Mouse (Mus musculus): Measurements from ENCODE around the gene Ccr6.

The Ccr6 gene

DNA sequence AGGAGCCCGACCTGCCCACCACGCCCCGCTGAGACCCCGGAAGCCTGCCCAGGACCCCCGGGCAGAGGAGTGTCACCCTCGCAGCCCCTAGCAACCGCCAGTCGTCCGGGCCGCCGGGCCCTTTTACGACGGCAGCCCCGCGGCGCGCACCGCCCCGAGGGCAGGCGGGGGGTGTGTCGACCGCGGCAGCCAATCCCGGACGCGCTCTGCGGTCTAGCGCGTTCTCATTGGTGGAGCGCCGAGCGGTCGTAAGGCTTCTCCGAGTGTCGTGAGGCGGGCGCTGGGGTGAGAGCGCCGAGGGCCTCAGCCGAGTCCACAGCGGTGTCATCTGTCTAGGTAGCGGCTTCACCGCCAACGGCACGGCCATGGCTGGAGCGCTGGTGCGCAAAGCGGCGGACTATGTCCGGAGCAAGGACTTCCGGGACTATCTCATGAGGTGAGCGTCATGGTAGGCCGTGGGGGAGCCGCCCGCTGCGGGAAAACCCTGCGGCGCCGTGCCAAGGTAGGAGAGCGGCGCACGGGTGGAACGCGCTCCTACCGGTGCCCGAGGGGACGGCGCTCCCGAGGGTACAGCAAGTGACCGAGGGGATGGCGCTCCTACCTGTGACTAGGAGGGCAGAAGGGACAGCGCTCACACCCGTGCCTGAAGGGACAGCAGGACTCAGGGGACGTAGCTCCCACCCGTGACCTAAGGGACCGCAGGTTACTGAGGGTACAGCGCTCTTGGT lies 47.8 kb downstream of the Ccr6 start:
- peak; percentile 95 to 97 for DNase-seq (ENCODE audit: low spot score in 2 of 2)

DNA sequence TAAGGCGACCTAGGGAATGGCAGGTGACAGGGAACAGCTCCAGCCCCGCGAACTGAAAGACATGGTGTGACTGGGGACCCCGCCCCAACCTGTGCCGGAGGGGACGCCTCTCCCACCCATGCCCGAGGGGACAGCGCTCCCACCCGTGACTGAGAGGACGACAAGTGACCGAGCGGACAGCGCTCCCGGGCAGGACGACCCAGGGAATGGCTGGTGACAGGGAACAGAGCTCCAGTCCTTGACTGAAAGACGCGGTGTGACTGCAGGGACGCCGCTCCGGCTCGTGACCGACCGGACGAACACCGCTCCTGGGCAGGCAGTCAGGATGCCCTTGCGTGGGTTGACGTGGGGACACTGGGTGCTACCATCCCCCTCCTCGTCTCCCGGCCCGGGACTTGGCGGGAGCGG lies 48.4 kb downstream of the Ccr6 start:
- peak in 1 of 2 experiments; percentile 77 for DNase-seq (ENCODE audit: low spot score in 2 of 2)

DNA sequence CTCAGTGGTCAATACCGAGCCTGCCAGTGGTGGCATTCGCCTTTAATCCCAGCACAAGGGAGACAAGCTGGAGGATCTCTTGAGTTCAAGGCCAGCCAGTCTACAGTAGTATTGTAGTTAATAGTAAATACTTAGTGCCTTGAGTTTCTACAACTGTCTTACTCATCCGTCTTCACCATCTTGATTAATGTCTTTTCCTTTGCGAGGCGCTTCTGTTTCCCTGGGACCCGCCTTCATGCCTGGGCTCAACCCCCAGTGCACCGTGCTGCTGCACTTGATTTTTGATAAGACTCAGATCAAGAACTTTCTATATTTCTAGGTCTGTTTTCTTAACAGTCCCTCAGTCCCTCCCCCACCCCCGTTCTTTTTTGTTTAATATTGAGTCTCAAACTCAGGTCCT lies 49.2 kb downstream of the Ccr6 start:
- DNase-seq (ENCODE audit: low spot score in 2 of 2), result no peak

DNA sequence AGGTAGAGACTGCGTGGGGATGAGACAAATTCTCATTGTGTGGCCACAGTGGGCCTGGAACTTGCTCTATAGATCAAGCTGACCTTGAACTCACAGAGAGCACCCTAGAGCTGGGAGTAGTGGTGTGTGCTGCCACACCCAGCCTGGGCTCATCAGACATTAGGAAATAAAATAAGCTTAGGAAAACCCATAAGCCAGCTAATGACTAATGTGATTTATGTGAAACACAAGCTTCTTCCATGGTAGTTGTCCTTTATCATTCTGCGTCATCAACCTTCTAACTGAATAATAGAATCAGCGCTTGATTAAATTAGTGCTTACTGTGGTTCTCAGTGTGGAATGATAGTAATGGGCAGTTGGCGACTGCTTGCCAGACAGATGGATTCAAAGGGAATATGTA lies 51.1 kb downstream of the Ccr6 start:
- no peak for DNase-seq (ENCODE audit: low spot score in 2 of 2)

DNA sequence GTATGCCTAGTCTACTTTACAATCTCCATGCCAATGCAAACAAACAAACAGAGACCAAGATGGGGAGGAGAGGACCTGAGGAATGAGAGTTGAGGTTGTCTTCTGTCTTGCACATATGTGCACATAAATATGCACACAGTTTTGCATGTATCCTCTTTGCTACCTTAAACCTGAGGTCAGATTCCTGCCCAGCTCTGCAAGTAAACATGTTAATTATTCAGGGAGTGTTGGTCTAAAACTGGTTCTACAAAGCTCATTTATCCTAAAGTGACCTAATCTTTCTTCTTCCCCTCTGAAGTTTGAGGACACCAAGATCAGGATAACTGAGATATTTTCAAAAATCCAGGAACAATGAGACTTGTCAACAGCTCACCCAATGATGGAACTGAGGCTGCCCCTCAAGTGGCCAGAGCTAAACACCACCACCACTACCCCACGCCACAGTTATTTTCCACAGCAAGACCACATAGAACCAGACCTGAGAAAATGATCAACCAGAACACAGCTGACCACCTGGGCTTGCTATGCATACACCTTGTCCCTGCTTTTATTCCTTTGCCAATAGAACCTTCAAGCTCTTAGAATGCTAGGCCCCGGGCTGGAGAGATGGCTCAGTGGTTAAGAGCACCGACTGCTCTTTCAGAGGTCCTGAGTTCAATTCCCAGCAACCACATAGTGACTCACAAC lies 54.3 kb downstream of the Ccr6 start:
- DNase-seq (ENCODE audit: low spot score in 2 of 2), result no peak

DNA sequence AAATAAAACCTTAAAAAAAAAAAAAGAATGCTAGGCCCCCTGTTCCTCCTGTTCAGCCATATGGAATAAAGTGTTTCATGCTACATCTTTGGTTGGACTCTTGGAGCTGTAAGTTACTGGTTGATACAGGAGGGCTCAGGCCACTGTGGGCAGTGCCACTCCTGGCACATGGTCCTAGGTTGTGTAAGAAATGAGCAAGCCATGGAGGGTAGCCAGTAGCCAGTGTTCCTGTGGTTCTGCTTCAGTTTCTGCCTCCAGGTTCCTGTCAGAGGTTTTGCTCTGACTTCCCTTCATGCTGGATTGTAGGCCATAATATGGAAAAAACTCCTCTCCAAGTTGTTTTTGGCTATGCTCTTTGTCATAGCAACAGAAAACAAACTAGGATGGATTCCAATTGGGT lies 54.9 kb downstream of the Ccr6 start:
- DNase-seq (ENCODE audit: low spot score in 2 of 2), result no peak

DNA sequence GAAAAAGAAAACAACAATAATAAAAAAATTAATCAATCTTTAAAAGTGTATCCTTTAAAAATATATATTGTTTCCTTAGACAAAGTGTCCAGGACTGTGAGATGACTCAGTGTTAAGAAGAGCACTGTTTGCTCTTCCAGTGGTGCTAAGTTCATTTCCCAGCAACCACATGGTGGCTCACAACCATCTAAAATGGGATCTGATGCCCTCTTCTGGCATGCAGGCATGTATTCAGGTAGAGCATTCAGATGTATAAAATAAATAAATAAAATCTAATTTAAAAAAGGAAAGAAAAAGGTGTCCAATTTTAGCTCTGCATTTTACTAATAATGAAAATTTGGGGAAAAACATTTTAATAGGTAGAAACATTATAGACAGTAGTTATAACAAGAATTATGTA lies 60.0 kb downstream of the Ccr6 start:
- DNase-seq (ENCODE audit: low spot score in 2 of 2), result no peak

DNA sequence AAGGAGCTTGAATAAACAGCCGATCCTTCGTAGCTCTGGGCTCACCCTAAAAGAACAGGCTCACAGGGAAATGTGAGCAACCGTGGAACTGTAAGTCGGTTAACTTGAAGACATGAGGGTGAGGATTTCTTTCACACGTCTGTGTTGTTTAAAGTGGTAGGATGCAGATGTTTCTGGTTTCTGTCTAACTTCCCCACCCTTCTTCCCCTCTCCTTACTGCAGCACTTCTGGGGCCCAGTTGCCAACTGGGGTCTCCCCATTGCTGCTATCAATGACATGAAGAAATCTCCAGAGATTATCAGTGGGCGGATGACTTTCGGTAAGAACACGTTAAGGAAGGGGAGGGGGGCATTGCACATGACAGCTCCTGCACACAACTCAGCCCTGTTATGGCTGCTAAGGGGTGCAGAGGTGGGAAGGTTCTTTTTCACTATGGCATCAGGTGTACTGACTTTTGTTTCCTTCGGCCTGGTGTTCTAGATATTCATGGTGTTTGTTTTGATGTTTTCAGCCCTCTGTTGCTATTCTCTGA lies 60.5 kb downstream of the Ccr6 start:
- DNase-seq (ENCODE audit: low spot score in 2 of 2), result no peak

DNA sequence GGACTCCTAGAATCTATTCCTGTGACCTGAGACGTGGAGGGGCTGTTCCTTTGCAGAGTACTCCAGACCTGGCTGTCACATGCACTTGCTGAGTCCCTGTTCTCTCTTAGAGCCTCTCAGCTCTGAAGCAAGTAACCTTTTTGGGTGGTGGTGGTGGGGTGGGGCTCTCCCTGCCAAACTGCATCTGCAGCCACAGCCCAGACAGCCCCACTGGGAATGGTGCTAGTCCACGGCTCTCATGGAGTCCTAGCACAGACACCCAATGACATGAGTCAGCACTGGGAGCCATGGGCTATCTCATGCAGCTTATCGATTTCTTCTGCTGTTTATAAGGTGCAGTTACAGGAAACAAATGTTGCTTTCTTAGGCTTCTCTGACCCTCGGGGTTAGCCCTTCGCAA lies 61.9 kb downstream of the Ccr6 start:
- no peak for DNase-seq (ENCODE audit: low spot score in 2 of 2)

DNA sequence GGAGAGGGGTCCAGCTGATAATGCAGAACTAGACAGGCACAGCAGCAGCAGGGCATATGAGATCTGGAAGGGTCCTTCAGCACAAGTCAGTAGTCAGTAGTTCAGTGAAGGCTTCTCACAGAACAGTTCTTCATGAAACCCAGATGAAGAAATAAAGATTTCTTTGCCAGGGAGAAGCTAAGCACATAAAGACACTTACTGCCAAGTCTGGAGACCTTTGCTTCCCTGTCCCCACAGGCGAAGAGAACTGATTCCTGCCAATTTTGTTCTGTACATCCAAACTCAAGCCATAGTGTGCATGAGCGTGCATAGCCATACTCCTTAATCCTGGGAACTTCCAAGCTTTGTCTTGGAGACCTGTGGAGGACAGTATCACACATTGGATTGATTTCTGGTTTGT lies 62.4 kb downstream of the Ccr6 start:
- DNase-seq (ENCODE audit: low spot score in 2 of 2), result no peak

DNA sequence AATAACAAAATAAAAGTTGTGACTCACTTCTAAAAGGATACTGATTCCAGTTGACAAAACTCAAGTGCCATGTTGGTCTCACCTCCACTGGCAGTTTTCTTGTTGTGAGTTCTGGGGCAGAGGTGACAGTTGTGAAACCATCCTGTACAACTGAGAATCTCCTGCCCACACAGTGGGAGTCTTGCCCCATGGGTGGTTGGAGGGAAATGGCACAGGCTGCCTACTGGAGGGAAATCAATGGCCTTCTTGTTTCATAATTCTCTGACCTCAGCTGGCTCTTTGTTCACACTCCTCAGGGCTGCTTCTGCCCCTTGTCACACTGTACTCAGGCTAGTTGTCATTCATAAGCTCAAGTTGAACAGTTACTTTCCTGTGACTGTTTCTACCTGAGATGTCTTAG lies 63.7 kb downstream of the Ccr6 start:
- DNase-seq (ENCODE audit: low spot score in 2 of 2), result no peak

DNA sequence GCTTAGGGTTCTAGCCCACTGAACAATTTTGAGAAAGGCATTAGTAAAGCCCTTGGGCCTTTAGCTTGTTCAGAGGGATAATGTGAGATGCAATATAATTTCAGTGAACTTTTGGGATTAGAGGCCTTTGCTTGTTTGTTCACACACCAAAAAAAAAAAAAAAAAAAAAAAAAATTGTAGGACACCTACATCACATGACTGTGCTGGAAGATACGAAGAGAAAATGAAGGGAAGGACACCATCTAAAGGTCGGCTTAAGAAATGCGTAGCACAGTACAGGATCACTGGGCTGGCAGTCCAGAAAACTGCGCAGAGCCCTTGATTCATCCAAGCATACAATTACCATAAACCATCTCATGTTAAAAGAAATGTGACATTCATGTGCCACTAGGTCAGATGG lies 65.7 kb downstream of the Ccr6 start:
- DNase-seq (ENCODE audit: low spot score in 2 of 2), result no peak

DNA sequence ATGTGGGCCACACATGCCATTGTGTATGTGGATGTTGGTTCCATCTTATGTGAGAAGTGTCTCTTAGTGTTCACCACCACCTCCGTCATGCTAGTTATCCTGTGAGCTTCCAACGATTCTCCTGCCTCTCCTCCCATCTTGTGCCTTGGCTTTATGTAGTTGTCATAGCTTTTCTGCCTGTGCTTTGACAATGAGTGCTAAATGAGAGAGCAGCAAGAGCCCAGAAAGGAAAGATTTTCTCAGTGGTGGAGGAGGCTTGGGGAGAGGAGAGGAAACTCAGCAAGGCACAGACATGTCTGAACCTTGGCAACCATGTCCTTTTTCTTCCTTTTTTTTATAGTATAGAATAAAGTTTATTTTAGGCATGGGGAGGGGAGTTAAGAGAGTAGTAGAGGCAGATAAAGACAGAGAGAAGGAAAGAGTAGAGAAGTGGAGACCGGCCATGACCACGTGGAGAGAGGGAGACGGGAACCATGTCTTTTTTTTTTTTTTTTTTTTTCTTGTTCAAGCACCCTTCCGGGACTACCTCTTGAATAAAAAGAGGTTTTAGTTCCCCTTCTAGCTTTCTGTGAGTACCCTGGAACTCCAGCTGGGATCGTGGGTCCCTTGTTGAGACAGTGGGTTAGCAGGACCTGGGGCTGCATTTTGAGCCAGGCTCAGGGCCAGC lies 67.1 kb downstream of the Ccr6 start:
- no peak for DNase-seq (ENCODE audit: low spot score in 2 of 2)

DNA sequence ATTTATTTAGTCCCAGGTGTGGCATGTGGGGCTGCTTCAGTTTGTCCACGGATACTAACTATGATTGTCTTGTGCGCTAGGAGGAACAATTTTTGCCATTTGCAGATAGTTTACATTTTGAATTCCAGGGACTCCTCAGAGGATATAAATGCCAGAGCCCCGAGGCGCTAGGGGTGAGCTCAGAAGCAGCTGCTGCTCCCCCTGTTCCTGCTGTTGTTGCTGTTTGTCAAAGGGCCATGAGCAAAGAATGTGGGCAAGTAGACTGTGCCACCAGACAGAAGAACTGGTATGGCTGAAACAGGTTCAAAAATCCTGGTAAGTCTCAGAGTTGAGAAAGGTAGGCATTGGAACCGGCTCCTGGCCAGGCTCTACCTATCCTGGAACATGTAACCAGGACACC lies 67.8 kb downstream of the Ccr6 start:
- DNase-seq (ENCODE audit: low spot score in 2 of 2), result no peak

DNA sequence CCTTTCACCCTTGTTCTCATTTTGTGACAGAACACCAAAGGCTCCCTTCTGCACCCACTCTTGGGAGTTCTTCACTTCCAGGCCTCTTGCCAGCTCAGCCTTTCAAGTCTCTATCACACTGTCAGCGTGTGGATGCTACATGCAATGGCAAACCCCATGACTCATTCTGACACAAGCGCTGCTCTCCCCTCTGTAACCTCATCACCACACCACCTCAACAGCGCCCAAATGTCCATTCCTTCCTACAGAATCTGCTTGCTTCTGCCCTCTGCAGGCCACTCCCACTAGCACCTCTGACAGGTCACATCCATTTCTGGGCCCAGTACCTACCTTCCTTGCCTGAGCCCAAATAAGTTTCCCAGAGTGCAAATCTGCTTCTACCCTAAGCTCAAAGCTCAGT lies 70.0 kb downstream of the Ccr6 start:
- DNase-seq (ENCODE audit: low spot score in 2 of 2), result no peak

Data from spleen, postnatal 4 days (tissue).